Mouse (Mus musculus): ENCODE measurements around the gene 2610028H24Rik.

Gene 2610028H24Rik

GRCm38 (mm10) chr10:76489205-76489604, 40.3 kb downstream of the 2610028H24Rik start:
- no peak for DNase-seq (ENCODE audit: low spot score in 2 of 2)

- no peak for DNase-seq (ENCODE audit: low spot score in 2 of 2)
Measured at GRCm38 (mm10) chr10:76493527-76493926, 44.6 kb downstream of the 2610028H24Rik start.

- no peak for DNase-seq (ENCODE audit: low spot score in 2 of 2)
Measured at GRCm38 (mm10) chr10:76495501-76495900, 46.6 kb downstream of the 2610028H24Rik start.

- no peak for DNase-seq (ENCODE audit: low spot score in 2 of 2)
Measured at GRCm38 (mm10) chr10:76496366-76496765, 47.5 kb downstream of the 2610028H24Rik start.

GRCm38 (mm10) chr10:76497522-76497921, 48.6 kb downstream of the 2610028H24Rik start:
- DNase-seq (ENCODE audit: low spot score in 2 of 2) = no peak

GRCm38 (mm10) chr10:76504271-76504943, 55.5 kb downstream of the 2610028H24Rik start:
- DNase-seq (ENCODE audit: low spot score in 2 of 2) = no peak

GRCm38 (mm10) chr10:76505865-76506264, 57.0 kb downstream of the 2610028H24Rik start:
- DNase-seq (ENCODE audit: low spot score in 2 of 2) = no peak
